Mouse (Mus musculus): ENCODE measurements around the gene Ndufaf3.

Ndufaf3 gene

DNA sequence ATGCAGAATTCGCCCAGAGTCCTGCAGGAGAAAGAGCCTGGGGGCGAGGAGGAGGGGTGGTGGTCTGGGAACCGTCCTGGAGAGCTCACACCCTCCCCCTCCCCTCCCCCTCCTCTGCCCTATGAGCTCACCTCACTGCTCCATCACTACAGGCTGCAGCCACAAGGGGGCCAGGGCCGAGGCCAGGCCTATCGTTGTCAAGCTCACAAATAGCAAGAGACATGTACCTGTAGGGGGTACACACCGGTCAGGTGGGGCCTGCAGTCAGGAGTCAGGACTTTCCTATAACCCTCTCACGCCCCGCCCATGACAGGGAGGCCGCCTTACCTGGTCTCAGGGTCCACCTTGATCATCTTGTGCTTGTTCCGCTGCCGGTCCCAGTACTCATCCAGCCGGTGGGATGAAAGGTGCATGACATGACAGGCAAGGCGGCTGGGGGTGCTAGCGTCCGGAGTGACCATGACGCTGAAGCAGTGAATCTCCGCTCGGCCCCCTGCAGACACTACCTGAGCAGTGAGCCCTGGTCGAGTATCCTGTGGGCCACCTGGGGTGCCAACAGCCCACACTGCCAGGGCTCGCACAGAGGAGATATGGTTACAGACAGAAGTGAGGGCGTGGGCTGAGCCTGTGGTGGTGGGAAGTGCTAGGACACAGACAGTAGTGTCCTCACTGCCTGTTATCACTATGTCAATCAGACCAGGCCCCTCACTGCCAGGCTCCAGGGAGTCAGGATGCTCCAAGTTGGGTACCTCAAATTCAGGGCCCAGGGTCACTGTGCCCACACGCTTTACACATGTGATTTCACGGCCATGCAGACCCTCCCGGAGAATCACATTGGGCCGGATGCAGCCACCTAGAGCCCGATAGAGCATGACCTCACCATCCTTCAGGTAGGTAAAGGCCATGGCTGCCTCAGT lies 6.8 kb upstream of the Ndufaf3 start:
- DNase-seq (ENCODE audit: low read depth, low spot score): peak; percentile 78

DNA sequence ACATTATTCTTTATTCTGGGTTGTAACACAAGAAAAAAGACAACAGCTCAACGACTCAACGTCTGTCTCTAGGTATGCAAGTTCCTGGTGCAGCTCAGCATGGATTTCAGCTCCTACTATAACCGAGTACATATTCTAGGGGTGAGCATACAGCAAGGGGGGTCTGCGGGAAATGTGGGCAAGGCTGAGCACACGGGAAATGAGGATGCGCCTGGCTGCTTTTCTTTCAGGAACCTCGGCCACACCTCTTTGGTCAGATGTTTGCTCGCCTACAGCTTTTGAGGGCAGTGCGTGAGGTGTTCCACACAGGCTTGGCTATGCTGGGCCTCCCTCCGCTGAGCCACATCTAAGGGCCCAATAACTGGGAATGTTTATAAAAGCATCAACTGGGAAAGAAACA lies 5.1 kb upstream of the Ndufaf3 start:
- DNase-seq (ENCODE audit: low read depth, low spot score): no peak

DNA sequence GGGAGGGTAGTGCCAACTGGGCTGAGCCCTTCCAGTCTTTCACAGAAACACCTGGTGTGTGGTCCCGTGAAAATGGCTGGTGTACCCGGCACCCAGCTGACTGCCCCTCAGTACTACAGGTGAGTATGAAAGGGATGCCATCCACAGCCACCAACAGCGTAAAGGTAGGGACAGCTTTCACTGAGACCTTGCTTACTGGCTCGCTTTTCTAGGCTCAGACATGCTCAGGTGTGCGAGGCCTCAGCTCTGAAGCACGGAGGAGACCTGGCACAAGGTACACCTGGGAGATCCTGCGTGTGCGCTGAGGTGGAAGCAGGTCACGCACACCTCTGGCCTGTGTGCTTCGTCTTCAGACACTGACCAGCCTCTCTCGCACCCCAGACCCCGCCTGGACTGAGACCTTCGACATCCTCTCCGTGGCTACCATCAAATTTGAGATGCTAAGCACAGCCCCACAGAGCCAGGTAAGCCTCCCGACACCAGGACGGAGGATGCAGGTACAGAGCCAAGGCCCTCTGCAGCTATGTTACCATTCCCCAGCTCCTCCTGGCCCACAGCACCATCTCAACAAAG lies 4.3 kb upstream of the Ndufaf3 start:
- DNase-seq (ENCODE audit: low read depth, low spot score): no peak

DNA sequence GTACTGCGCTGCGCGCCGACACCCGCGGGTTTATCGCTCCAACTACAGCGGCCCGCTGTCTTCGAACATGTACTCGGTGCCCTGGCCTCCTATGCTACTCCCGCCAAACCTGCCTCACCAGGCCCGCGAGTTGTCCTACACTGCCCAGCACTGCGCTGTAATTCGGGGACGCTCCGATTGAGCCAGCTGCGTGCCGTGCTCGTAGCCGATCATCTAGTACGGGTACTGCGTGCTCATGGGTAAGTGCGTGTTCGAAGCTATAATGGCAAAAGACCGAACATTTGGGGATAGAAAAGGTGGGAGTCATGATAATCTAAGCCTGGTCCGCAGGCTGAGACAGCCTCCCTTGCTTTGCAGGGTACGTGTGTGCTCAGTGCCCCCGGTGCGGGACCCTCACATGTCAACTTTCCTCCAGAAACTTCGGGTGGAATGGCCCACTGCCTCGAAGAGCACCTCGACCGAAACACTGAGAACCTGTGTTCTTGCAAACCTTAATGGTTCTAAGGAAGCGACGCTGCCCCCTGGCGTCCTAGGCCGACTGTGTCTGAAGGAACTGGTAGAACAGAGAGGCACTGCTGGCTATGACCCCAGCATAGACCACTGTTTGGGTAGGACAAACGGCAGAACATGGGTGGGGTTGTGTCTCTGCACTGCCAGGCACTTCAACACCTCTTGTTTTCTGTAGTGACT lies 3.1 kb upstream of the Ndufaf3 start:
- DNase-seq (ENCODE audit: low read depth, low spot score): peak; percentile 87

DNA sequence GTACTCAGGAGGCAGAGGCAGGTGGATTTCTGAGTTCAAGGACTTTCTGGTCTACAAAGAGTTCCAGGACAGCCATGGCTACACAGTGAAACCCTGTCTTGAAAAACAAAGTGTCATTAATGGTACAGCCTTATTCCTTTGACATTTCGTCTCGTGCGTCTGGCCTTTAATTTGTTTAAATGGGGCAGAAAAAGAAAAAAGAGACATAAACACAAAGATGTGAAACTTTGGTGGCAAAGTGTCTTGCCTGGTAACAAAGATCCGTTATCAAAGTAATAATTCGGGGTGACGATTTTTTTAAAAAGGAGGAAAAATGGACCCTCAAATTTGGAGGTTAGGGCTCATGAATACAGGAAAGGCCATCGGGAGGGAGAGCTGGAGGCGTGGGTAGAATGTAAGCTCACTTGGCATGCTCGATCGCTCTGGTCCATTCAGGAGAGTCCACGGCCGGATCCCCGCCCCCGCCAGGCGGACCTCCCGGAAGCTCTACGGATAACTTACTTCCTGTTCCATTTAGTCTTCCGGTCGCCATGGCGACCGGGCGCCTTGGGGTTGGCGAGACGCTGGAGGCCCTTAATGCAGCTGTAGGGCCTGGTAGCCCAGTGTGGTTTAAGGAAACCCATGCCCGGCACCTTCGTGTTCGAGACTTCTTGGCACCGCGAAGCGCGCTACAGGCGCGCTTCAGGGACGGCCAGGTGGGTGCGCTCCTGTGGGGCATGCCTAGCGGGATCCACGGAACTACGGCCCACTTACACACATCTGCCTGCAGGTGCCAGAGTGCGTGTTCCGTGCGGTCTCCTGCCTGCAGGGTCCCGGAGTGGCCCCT lies 2.4 kb upstream of the Ndufaf3 start, which contains the start of gene Dalrd3:
TSS of gene Dalrd3 (plus strand) at position 506 of the 826 bp plus-strand sequence.
- DNase-seq (ENCODE audit: low read depth, low spot score): peak; percentile 93

DNA sequence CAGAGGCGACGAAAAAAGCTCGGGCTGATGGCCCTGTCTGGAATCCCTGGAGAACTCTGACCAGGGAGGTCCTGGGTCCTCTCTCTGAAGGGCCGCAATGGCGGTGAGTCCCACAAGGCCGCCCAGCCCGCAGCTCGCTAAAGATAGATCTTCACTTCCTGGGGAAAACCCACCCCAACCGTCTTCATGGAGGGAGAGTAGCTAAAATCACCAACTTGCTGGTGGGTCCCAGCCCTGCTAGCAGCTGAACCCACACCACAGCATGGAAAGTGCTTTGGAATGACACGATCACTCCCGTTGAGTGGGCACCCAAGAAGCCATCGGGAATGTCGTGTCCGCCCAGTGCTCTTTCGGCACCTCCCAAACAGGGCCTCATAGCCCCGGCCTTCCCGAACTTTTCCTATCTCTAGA lies 1.3 kb upstream of the Ndufaf3 start:
- peak; percentile 39 for DNase-seq (ENCODE audit: low read depth, low spot score)

DNA sequence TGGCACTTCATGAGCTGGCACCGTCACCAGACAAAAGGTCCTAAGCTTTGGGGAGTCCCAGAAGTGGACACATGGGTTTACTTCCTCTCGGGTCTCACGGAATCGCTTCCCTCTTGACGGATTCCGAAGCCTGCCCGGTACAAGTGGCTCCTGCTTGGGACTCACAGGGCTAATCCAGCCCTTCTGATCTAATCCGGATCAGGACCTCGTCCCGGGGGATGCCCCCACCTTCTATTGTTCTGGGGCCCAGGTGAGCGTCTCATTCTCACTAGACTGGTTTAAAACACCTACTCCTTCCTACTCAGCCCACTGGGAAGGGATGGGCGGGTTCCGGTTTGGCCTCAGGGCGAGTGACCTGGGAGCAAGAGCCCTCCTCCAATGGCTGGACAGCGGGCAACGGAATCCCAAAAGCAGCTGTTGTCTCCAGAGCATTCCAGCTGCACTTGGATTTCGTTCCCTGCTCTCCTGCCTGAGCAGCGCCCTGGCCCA lies 741 bp upstream of the Ndufaf3 start:
- DNase-seq (ENCODE audit: low read depth, low spot score): peak; percentile 34

DNA sequence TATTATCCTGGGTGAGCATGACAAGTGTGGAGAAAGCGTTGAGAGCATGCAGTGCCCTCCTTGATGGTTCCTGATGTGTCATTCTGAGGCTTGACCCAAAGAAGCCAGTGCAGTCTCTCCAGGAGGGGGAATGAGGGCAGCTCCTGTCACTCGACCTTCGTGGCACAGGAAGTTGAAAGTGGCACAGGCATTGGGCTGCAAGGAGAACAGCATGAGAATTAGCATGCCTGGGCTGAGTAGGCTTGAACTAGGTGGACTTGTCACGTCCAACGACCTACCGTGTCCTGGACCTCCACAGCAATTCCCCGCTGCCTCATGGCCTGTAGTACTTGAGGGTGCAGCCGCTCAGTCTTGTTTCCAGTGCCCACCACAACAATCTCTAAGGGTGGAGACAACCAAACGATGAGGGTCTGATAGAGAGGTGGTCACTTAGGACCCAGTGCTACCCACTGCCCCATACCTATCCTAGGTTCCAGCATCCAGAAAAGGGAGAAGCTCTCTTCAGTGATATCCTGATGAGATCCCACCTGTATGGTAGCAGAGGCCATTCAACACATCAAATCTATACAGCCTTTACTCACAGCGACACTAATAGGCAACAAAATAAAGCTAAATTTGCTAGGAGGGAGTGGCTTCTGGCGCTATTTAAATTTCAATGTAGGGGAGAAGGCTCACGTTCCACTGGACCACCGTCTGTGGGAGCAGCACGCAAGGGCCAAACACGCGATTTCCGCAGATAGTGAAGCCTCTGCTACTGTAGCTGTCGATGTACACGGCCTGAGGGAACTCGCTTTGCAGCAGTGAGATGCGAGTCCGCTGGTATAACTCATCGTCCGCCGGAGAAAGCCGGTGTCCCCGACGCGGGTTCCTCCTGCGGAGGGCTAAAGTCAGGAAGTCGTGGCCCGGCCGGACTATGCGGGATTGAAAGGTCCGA lies 1.1 kb downstream of the Ndufaf3 start:
- DNase-seq (ENCODE audit: low read depth, low spot score): no peak

DNA sequence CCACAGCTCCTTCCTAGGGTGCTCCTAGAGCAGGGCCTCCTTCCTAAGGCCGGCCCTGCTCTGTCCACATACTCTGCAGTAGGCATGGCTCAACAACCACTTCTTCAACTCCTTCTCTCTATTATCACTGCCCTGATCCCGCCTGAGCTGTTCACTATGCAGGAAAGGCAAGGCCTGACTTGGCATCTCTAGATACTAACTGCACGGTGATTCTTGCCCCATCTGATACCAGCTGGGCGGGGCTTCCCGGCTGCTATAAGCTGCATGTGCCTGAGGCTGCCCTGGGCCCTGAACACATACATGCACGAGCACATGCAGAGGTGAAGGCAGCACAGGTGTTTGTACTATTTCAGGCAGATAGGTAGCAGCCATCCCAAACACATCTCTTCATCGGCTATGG lies 3.1 kb downstream of the Ndufaf3 start:
- DNase-seq (ENCODE audit: low read depth, low spot score): no peak

DNA sequence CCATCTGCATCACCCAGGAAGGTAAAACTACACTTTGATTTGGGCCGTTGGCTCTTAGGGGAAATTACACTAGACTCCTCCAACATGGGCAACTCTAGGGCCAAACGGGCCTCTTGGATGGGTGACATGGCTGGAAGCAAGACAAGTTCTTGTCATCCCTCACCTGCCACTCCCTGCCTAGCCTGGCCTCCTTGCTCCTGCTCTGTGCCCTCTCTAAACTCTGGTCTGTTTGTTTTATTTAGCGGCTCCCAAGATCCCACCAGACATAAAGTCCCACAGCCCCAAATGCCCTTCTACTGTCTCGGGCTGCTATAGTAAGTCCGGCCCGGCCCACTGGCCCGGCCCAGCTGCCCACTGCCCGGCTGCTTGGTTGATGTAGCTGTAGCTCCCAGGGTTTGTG lies 3.6 kb downstream of the Ndufaf3 start:
- no peak for DNase-seq (ENCODE audit: low read depth, low spot score)

DNA sequence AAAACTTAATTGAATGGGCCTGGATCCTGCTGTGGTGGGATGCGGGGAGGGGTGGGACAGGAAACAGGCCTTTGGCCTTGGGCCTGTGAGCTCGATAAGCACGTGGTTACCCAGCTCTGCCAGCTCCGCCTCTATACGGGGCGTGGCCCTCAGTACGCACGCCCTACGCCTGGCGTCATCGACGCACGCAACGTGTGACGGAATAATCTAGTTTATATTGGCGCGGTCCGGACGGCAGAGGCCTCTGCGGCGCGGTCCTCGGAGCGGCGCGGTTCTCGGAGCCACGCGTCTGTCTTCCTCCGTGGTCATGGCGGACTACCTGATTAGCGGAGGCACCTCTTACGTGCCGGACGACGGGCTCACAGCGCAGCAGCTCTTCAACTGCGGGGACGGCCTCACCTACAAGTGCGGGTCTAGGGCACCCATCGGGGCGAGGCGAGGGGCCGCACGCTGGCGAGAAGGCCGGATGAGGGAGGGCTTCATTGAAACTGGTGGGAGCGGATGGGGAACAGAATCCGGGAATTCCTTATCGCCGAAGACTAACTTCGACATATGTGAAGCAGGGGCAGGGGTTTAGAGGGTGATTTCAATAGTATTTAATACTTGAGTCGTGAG lies 6.9 kb downstream of the Ndufaf3 start, which contains the start of gene Impdh2:
TSS of gene Impdh2 (plus strand) at position 60 of the 615 bp plus-strand sequence.
- DNase-seq (ENCODE audit: low read depth, low spot score): peak; percentile 99

DNA sequence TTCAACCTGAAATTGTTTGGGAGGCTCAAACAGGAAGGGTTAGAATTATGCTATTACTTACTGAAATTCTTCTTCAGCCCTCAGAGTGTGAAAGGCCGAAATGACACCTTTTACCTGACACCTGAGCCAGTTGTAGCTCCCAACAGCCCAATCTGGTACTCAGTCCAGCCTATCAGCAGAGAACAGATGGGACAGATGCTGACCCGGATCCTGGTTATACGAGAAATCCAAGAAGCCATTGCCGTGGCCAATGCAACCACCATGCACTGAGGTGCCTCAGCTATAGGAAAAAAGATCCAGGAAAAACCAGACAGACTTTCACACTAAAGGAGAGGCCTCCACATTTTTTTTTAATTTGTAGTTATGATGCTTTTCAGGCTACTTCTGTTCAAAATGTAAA lies 8.1 kb downstream of the Ndufaf3 start:
- no peak for DNase-seq (ENCODE audit: low read depth, low spot score)

DNA sequence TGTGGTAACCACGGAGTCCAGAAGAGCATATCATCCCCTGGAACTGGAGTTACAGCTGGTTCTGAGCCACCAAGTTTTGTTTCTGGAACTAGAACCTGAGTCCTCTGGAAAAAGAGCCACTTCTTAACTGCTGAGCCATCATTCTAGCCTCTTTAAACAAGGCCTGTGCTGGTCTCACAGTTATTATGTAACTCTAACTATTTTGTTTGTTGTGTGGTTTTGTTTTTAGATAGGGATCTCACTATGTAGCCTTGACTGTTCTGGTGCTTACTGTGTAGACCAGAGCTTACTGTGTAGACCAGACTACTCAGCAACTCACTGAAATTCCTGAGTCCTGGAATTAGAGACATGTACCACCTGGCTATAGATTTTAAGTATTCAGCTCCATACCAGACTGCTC lies 20.4 kb downstream of the Ndufaf3 start:
- DNase-seq (ENCODE audit: low read depth, low spot score): no peak

DNA sequence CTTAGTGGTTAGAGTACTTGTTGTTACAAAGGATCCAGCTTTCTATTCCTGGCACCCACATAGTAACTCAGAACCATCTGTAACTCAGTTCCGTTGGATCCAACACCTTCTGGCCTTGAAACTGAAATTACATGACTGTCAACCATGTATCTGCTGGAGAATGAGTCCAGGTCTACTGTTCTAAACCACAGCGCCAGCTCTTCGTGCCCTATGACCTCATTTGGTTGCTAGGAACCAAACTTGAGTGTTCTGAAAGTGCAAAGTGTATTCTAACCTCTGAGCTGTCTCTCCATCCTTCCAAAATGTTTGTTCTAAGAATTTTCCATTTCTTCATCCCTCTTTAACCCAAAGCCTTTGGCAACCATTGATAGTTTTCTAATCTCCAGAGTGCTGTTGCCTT lies 21.2 kb downstream of the Ndufaf3 start:
- DNase-seq (ENCODE audit: low read depth, low spot score): no peak

DNA sequence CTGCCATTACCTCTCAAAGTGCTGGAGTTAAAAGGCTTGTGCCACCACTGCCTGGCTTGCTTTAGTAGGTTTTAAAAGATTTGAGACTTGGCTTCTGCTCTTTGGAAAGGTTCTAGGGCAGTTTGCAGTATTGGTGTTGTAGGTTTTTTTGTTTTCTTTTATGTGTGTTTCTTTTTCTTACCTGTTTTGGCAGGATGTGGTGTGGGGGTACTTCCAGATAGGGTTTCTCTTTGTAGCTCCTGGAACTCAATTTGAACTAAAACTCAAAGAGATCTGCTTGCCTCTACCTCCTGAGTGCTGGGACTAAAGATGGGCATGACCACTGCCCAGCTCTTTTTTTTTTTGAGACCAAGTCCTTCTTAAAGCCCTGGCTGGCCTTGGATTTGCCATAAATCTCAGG lies 26.4 kb downstream of the Ndufaf3 start:
- DNase-seq (ENCODE audit: low read depth, low spot score): peak; percentile 61

DNA sequence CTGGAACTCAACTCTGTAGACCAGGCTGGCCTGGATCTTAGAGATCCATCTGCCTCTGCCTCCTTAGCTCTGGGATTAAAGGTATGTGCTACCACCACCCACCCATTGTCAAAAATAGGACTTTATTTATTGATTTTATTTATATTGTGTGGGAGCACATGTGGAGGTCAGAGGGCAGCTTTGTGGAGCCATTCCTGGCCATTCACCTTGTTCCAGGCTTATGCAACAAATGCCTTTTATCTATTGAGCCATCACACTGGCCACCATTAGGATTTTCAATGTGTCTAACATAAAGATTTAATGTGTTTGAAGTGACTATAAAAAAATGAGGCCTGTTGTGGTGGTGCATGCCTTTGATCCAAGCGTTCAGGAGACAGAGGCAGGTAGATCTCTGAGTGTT lies 35.7 kb downstream of the Ndufaf3 start:
- DNase-seq (ENCODE audit: low read depth, low spot score): no peak

DNA sequence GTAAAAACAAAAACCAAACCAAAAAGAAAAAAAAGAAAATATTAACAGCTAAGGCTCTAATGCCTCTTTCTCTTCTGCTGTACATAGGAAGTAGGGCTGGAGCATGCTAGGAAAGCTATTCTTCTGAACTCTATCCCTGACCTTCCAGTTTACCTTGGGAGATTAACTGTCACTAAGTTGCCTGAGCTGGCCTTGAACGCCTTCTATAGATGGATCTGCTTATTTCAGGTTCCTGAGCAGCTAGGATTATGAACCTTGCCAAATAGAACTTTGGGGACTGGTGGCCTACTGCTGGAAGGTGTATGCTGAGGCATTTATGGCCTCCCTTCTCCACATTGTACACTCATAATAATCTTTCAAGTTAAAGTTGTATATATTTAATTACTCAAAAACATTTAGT lies 36.3 kb downstream of the Ndufaf3 start:
- DNase-seq (ENCODE audit: low read depth, low spot score): no peak

DNA sequence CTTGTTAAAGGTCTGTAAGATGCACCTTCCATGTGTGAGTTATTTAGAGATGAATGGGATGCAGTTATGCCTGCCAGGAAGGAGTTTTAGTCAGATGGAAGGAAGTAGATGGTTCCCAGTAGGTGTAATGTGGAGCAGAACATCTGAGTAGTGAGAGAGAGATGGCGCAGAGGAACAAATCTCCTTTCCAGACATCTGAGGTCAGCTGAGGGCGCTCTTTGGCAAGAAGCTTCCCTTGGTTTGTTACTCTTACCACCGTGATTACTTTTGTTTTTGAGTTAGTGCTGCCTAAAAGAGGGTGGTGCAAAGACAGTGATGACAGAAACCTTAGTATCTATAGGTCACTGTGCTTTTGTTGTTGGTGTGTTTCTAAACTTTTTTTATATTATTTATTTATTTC lies 41.8 kb downstream of the Ndufaf3 start:
- DNase-seq (ENCODE audit: low read depth, low spot score): no peak

DNA sequence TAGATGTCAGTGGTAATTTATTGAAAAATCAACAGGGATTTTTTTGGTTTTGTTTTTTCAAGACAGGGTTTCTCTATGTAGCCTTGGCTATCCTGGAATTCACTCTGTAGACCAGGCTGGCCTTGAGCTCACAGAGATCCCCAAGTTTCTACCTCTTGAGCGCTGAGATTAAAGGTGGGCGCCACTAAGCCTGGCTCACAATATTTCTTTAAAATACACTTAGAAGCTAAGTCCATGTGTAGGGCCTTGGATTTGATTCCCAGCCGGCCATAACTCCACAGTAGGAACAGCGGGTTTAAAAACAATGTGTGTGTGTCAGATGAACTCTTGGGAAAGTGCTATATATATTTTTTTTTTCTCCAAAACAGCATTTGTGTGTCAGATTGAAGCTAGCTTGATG lies 43.9 kb downstream of the Ndufaf3 start:
- DNase-seq (ENCODE audit: low read depth, low spot score): no peak

DNA sequence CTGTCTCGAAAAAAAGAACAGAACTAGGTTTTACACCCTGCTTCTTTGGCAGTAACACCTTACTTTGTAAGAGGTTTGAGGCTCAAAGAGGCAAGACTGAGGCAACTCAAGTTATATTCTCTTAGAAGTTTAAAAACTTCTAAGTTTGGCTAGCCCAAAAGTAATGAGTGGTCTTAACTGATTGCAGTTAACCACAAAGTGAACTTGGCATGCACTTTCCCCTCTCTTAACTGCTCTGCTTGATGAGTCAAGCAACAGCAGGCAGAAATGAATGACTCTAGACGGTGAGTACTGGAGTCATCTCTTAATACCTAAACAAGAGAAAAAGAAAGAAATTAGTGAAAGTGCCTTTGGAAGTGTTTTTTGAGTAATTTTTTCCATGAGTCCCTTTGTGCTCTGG lies 45.6 kb downstream of the Ndufaf3 start:
- peak; percentile 21 for DNase-seq (ENCODE audit: low read depth, low spot score)
